Mouse (Mus musculus): ENCODE measurements around the gene Rbp2.

DNA sequence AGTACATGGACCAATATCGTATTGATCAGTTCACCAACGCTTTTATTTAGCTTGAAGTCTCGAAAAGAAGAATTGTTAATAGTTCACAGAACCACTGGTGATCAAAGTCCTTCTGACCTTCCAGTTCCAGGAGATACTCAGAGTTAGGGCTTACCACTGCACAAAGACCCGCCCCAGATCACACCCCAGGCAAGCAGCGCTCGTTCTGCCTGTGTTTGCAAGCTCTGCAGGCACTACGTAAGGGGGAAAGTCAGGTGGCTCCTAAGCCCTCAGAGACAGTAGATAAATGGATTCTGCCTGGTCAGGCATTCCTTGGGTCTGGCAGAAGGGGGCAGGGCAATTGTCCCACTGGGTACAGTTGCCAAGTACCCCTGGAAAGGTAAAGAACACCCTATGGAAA, 895 bp upstream of the Rbp2 start:
- TF ChIP-seq GATA1 (IDR thresholded peaks at IDR 0.05; ENCODE audit: borderline replicate concordance, low read length) (no peak), FLI1 (IDR thresholded peaks at IDR 0.05; ENCODE audit: low read length) (no peak)

Measured in megakaryocyte, embryonic 14.5 days (primary cell).